Mouse (Mus musculus): Measurements from ENCODE around the gene Gja5.

Gja5 gene

GRCm38 (mm10) chr3:96904393-96904792 is at the start of gene Gja5:
Gja5 (plus strand) TSS chr3:96904693.
- no peak for DNase-seq (ENCODE audit: low spot score)

DNA sequence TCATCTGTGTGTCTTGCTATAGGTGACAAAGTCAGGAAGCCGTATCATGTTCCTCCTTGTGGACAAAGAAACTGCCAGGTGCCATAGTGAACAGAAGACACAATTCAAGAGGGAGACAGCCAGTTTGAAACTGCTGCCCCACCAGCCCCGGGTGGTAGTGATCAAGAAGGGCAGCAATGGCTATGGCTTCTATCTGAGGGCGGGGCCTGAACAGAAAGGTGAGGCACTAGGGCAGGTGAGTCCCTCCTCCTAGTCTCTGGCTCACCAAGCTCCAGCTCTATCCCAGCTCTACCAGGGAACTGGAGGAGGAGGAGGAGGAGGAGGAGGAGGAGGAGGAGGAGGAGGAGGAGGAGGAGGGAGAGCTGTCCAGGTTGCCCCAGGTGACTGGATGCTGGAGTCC is 48.7 kb upstream of the Gja5 start:
- no peak for DNase-seq (ENCODE audit: low spot score)

DNA sequence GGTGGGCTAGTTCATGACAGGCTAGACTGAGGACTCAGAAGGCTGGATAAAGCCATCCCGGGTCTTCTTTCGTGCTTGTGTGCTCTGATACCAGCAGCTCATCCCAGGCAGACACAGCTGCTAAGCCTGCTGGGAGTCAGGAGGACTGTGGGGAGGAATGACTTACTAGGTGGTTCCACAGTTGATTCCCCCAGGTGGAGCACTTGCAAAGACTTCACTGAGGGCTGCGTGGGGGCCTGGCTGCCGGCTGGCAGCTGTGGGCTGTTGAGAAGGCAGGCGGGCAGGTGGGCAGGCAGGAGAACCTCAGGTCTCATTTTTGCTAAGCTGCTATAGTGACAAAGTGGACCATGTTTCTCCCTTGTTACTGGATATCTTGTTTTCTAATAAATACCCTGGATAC is 44.0 kb upstream of the Gja5 start:
- DNase-seq (ENCODE audit: low spot score), result no peak

DNA sequence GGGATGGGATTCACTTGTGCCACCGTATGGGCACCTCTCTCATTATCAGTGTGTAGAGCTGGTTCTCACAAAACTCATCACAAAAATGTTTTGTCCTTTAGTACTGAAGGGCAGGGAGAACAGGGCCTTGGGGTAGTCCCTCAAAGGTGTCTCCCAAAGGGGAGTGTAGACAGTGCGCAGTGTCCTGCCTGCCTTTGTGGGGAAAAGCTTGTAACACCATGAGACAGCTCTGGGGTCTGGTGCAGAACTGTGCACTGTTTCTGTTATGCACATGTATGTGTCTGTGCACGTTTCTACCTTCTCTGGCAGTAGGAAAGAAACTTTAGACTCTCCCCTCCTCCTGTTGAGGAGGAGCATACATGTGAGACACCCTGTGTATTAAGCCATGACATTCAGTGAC is 36.6 kb upstream of the Gja5 start:
- no peak for DNase-seq (ENCODE audit: low spot score)

GRCm38 (mm10) chr3:96868566-96868965 is 35.9 kb upstream of the Gja5 start:
- DNase-seq (ENCODE audit: low spot score), result no peak

DNA sequence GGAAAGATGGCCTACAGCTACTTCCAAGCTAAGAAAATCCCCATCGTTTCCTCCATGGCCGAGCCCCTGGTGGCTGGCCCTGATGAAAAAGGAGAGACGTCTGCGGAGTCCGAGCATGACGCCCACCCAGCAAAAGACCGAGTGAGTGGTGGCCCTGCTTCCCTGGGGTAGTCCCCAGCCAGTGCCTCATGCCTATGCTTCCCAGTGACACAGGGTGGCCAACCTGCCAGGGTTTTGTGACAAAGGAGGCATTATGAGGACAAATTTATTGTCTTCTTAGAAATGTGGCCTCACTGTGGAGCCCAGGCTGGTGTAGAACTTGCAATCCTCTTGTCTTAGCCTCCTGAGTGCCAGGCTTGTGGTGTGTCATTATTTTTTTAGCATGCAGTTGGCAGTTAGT is 35.4 kb upstream of the Gja5 start:
- no peak for DNase-seq (ENCODE audit: low spot score)

DNA sequence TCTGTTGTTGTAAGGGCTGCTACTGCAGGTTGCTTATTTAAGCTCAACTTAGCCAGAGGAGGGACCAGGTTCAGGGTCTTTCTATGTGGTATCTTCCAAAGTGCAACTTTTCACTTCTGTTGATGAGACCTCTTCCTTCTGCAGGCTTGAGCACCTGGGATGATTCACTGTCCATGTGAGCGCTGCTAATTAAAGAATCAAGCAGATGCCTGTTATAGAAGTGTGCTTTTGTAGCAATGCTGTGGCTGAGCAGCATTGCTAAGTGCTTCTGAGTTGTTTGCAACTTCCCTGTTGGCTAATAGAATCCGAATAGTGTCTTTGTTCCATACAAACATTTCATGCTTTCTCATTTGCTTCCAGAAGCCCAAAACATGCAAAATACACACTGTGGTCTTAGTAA is 34.2 kb upstream of the Gja5 start:
- no peak for DNase-seq (ENCODE audit: low spot score)

- no peak for DNase-seq (ENCODE audit: low spot score)
Observed at GRCm38 (mm10) chr3:96871070-96871469, 33.4 kb upstream of the Gja5 start.

DNA sequence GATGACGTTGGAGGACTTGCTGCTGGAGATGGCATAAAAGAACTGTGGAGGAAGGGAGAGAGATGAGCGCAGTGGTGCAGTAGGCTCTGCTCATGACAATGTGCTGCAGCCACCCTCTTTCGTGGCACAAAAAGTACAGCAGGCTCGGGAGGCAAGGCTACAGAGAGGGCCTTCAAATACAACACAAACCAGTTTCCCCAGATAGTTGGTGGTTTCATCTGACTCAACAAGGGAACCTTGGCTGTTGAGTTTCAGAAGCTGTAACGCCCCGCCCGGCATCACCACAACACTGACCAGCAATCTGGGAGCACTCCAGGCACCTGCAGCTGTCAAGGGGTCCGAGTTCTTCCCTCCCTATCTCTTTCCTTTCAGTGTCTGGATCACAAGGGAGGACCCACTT is 32.0 kb upstream of the Gja5 start:
- DNase-seq (ENCODE audit: low spot score), result no peak

GRCm38 (mm10) chr3:96874808-96875571 is 29.5 kb upstream of the Gja5 start:
- no peak for DNase-seq (ENCODE audit: low spot score)

DNA sequence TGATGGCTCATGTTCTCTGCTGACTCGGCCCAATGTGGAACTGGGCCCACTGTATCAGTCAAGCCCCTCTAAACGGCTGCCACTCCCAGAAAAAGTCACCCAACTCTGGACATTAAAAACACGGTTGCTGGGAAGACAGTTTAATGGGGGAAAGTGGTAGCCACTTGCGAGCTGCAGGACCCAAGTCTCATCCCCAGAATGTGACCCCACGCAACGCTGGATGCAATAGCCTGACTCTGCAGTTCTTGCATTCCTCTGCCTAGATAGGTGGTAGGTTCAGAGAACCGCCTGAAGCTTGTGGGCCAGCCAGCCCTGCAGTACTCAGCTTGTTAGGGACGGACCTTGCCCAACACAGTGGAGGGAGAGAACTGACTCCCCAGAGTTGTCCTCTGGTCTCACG is 25.0 kb upstream of the Gja5 start:
- DNase-seq (ENCODE audit: low spot score), result no peak

- no peak for DNase-seq (ENCODE audit: low spot score)
Observed at GRCm38 (mm10) chr3:96880385-96880784, 24.1 kb upstream of the Gja5 start.

GRCm38 (mm10) chr3:96881557-96881956 is 22.9 kb upstream of the Gja5 start:
- no peak for DNase-seq (ENCODE audit: low spot score)

DNA sequence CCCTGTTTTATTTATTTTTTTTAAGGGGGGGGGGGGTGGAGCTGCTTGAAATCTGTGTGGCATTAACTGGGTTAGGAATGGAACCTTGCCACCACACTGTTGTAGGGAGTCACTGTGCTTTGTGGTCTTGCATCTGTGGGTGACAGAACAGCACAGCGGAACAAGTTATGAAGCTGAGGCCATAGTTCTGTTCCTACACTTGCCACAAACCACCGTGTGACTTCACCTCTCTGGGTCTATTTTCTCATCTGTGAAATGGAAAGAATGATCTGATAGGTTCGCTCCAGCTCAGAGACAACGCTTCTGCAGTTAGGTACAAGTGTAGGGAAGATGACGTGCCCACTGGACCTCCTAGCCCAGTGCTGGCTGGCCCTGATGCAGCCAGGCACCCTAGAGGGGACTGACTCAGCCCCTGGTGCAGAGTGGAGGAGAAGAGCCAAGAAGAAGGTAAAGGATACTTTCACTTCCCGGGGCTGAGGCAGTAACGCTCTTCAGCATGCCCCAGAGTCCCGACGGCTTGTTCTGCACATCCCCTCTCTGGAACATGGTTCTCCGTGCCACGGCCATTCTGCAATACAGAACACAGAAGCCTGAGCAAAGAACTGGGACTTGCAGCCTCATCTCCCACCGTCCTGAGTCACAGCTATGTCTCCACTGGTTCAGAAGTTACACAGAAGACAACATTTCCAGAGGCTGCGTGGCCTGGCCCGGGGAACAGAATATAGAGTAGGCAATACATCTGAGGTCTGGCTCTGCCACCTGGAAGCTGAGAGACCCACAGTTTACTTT is 22.2 kb upstream of the Gja5 start:
- no peak for DNase-seq (ENCODE audit: low spot score)

GRCm38 (mm10) chr3:96883690-96884089 is 20.8 kb upstream of the Gja5 start:
- DNase-seq (ENCODE audit: low spot score), result no peak

- no peak for DNase-seq (ENCODE audit: low spot score)
Observed at GRCm38 (mm10) chr3:96902336-96902999, 2.0 kb upstream of the Gja5 start.

DNA sequence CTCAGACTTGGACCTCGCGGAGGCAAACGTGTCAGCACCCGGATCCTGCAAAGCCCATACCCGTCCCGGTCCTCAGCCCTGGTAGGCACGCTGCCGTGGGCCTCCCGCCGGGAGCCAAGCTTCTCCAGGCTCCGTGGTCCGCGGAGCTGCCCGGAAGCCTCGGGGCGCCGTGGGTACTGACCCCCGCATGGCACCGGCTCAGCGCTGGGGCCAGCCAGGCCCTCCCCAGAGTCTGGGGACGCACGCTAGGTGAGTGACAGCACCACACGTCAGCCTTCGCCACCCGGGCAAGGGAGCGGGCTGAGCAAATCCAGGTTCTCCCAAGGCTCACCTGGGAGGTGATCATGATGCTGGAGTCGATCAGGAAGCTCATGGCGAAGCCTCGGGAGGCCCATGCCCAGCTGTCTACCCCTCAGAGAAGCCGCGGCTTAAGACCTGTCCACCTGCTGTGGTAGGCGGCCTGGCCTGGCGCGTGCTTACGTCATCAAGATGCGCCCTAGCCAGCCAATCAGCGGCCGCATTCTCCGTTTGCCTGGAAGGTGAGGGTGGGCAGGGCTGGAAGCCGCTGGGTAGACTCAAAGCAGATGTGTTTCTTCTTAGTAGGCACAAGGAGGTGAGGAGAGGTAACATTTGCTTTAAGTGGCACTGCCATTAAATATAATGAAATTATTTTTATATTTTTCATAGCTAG is 503 bp downstream of the Gja5 start, which contains the start of gene Gpr89:
Gene Gpr89 (minus strand): TSS at position 496 of the 691 bp plus-strand sequence.
- DNase-seq (ENCODE audit: low spot score), result peak; percentile 80

GRCm38 (mm10) chr3:96905592-96905991 is 1.1 kb downstream of the Gja5 start:
- DNase-seq (ENCODE audit: low spot score), result no peak

DNA sequence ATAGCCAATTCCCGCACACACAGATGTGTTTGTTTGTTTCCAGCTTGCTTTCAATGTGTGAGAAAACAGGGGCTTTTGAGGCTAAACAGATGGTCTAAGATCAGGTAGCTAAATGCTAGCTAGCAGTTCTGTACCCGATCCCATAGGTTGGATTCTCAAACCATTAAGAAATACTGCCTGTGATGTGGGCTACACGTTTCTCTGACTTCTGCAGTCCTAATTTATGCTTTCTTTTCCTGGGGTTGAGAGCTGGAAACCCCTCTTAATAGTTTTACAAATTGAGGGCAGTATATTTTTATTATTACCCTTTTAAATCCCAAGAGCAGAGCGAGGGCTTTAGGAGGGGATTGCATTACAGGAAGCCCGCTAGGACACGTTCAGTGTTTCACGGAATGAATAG is 16.5 kb downstream of the Gja5 start:
- no peak for DNase-seq (ENCODE audit: low spot score)

- DNase-seq (ENCODE audit: low spot score), result no peak
Observed at GRCm38 (mm10) chr3:96924631-96925030, 20.1 kb downstream of the Gja5 start.

DNA sequence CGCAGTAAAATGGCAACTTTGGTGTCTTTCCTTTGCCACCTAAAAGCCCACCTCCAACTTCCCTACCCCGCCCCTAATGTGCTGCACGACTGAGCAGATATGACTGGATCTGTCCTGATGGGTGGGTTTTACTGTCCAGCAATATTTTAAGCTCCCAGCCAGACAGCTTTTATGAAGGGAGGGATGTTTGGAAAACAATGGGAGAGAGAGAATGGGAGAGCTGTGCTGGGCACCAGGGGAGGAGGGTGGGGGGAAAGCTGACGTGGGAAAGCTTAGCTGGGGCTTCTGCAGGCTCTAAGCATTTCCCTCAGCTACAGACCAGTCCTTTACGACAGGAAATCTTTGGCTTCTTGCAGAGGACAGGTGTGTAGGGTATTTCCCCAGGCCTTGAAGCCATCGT is 21.4 kb downstream of the Gja5 start, which contains the start of gene Gja8:
Gene Gja8 (minus strand): TSS at position 101 of the 400 bp plus-strand sequence.
- no peak for DNase-seq (ENCODE audit: low spot score)

- no peak for DNase-seq (ENCODE audit: low spot score)
Observed at GRCm38 (mm10) chr3:96931261-96931681, 26.8 kb downstream of the Gja5 start.

Measured in layer of hippocampus, adult 9-10 months (tissue).